Mouse (Mus musculus) neutrophil, adult 83 days (primary cell): Measurements from ENCODE around the gene Nat9. TPM values are rescaled to one million over a fixed set of nuclear protein-coding genes. Genes with fewer than 3 reads are reported as not detected.

ENCODE experiments used
- total RNA-seq, 2 experiments: library from RNA; stranded (reverse); gene quantifications; one replicate each; pipeline ENCODE4 v1.2.4; 2023

Gene Nat9
- total RNA-seq: 10 to 100 TPM; 16.8 to 22.0 TPM

GRCm38 (mm10) chr11:115187693-115188092 is at the start of gene Nat9:
Gene Nat9, minus strand, starts transcription at chr11:115187859.

DNA sequence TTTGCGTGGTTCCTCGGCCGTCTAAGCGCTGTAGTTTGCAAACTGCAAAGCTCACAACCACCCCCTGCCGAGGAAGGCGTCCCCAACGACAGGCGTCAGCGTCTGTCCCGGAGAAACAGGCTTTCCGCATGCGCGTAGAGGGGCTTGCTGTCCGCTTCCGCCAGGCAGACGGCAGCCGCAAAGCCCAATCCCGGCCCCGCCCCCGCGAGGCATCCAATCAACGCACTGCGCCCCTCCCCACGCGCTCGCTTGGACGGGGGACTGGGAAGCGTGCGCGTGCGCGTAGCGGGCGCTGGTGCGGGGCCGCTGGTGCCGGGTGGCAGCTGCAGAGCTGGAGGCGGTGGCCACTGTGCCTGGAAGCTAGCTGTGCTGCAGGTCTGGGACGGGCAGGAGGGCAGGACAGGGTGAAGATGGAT is 427 bp downstream of the Nat9 start, which contains the start of gene Tmem104:
Gene Tmem104 (plus strand): TSS at position 264 of the 416 bp plus-strand sequence.

DNA sequence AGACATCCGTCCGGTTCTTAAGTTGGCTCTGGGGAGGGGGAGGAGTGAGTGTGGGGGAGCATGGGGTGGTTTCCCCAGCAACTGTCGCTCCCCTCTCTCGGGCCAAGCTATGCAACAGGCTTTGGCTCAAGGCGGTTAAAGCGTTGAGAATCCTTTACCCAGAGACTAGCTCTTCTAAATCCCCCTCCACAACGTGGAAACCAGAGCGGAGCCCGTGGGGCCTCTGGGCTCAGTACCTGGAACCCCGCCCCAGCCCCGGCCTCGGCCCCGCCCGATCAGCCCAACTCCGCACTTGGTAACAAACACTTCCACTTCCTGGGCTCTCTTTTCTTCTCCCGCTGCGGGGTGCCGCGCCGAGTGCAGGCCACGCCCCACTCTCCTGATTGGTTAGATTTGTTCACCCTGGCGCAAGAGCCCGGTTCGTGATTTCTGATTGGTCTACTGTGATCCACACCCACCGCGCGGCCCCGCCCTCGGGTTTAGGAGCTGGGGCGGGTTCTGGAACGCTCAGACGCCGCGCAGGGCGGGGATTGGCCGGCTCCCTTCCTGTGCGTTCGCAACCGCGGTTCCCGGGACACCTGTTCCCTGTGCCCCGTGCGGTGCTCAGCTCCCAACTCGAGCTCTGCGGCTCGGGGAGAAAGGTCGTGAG is 24.7 kb downstream of the Nat9 start, which contains the start of gene Slc9a3r1:
Gene Slc9a3r1 (plus strand): TSS at position 510 of the 649 bp plus-strand sequence.

DNA sequence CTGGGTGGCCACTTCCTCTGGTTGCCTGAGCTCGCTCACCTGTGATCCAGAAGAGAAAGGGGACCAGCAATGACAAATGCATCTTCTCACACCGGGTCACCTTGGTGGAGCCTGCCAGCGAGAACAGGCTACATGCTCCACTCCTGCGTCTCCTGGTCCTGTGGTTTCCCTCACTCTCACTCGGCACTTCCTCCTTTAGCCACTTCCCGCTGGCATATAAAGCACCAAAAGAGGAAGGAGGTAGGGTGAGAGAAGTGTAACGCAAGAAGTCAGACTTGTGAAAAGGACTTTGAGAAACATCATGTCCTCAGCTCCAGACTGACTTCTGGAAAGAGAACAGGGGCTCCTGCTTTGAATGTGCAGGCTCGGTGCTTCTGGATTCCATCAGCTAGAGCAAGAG is 53.9 kb downstream of the Nat9 start, which contains the start of gene Cd300lf:
Gene Cd300lf (minus strand): TSS at position 193 of the 400 bp plus-strand sequence.

Other genes with a start within 250 kb of the Nat9 start
- under 1 TPM in 1 of 2 experiments, not detected in 1; 0.64 TPM for gene Cd300c, start 218.7 kb downstream of the Nat9 start, total RNA-seq
- 10 to 100 TPM; 70.2 to 85.4 TPM for gene Cd300ld, start 197.9 kb downstream of the Nat9 start, total RNA-seq
- 10 to 100 TPM; 66.6 to 67.8 TPM for gene Cd300c2, start 186.0 kb downstream of the Nat9 start, total RNA-seq
- not detected for gene Cd300ld2, start 171.7 kb downstream of the Nat9 start, total RNA-seq
- not detected for gene Cd300ld4, start 160.8 kb downstream of the Nat9 start, total RNA-seq
- gene Cd300ld5, start 150.1 kb downstream of the Nat9 start, total RNA-seq: 10 to 100 TPM in 1 of 2 experiments, 1 to 10 TPM in 1; 9.3 to 19.0 TPM
- 10 to 100 TPM in 1 of 2 experiments, 1 to 10 TPM in 1; 9.5 to 21.5 TPM for gene Cd300ld3, start 139.4 kb downstream of the Nat9 start, total RNA-seq
- gene Cd300e, start 125.7 kb downstream of the Nat9 start, total RNA-seq: 1 to 10 TPM in 1 of 2 experiments, under 1 TPM in 1; 0.90 to 1.7 TPM
- gene Rab37, start 96.4 kb downstream of the Nat9 start, total RNA-seq: 10 to 100 TPM; 11.4 to 12.6 TPM
- 100 to 1,000 TPM; 160 to 201 TPM for gene Cd300lf, start 53.9 kb downstream of the Nat9 start, total RNA-seq
- gene Slc9a3r1, start 24.5 kb downstream of the Nat9 start, total RNA-seq: 100 to 1,000 TPM; 142 to 143 TPM
- 10 to 100 TPM; 30.4 to 33.7 TPM for gene Tmem104, start 372 bp downstream of the Nat9 start, total RNA-seq
- gene Grin2c, start 79.4 kb upstream of the Nat9 start, total RNA-seq: not detected
- gene Fdxr, start 89.2 kb upstream of the Nat9 start, total RNA-seq: 1 to 10 TPM; 7.5 to 9.2 TPM
- gene Fads6, start 109.8 kb upstream of the Nat9 start, total RNA-seq: 1 to 10 TPM; 2.1 to 2.7 TPM
- gene Otop2, start 119.3 kb upstream of the Nat9 start, total RNA-seq: not detected
- not detected for gene Ush1g, start 134.2 kb upstream of the Nat9 start, total RNA-seq
- gene Otop3, start 146.9 kb upstream of the Nat9 start, total RNA-seq: not detected
- under 1 TPM; 0.18 to 0.49 TPM for gene Hid1, start 179.9 kb upstream of the Nat9 start, total RNA-seq
- under 1 TPM; 0.38 to 0.64 TPM for gene Cdr2l, start 194.1 kb upstream of the Nat9 start, total RNA-seq
- gene Mrpl58, start 215.9 kb upstream of the Nat9 start, total RNA-seq: 10 to 100 TPM; 34.2 to 41.2 TPM
- gene Atp5h, start 232.1 kb upstream of the Nat9 start, total RNA-seq: 100 to 1,000 TPM; 211 to 231 TPM
- gene Kctd2, start 232.3 kb upstream of the Nat9 start, total RNA-seq: 10 to 100 TPM; 18.7 to 19.1 TPM